Mouse (Mus musculus) olfactory bulb, adult 2 months (tissue): ENCODE measurements around the gene Igfbp7.

Experiments
- CTCF ChIP-seq: fragments of 200-500 bp; IDR thresholded peaks from 2 replicates; pipeline ENCODE4 v1.5.1; 2012; ENCODE audit warnings: low read depth, mild to moderate bottlenecking, low read length, moderate library complexity; ENCODE audit not compliant: insufficient read depth
- POLR2A ChIP-seq: fragments of 200-500 bp; IDR thresholded peaks from 2 replicates; pipeline ENCODE4 v1.6.1; 2012; ENCODE audit warnings: mild to moderate bottlenecking, low read depth, low read length, moderate library complexity; ENCODE audit not compliant: insufficient read depth

GRCm38 (mm10) chr5:77386596-77387413, 21.0 kb downstream of the Igfbp7 start:
- no peak for TF ChIP-seq CTCF
- TF ChIP-seq POLR2A: no peak
